In the genomic region with DNA sequence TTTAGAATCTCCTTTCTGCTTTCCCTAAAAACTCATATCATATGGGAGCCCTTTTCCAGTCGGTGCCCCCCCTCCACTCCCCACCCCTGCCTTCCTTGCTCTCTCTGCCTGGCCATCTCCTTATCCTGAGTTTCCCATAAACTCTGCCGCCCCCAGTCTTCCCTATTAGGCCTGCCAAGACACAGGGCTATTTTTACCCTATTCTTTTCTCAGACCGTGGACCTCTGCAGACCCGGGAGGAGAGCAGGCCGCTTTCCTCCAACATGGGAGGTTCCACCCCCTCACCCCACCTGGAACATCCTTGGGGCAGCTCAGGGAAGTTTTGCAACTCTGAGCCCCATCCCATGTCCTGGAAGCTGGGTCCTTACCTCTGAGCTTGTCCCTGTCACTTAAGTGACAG, we compare ENCODE assay signal across 13 mouse cellular contexts. TPM values are rescaled to one million over a fixed set of nuclear protein-coding genes. Genes with fewer than 3 reads are reported as not detected.
DNase-seq lines count a peak whose midpoint lies in the region; ATAC-seq lines count a peak whose summit lies in the region.
"Had no signal": no experiment of that assay in that cellular context is flagged by ENCODE, and none has a peak within 500 bp of the region (broad histone marks: within the 10 kb centered on the region; RNA-seq: fewer than 3 reads in every experiment).

No protein-coding gene starts in this region.

- no peaks in the 10 kb centered on the region for H3K36me3 ChIP-seq in embryonic facial prominence, embryonic 13.5 days
- H3K36me3 ChIP-seq in embryonic facial prominence, embryonic 10.5 days (replicated peaks): no peaks in the 10 kb centered on the region
- peaks cover 3% of the 10 kb centered on the region for H3K36me3 ChIP-seq in lung, embryonic 16.5 days (ENCODE audit: control insufficient read depth, insufficient read depth, low read length)
- H3K36me3 ChIP-seq in stomach, embryonic 16.5 days (ENCODE audit: control insufficient read depth, insufficient read depth, low read length): no peaks in the 10 kb centered on the region
- H3K36me3 ChIP-seq in hindbrain, embryonic 13.5 days: no peaks in the 10 kb centered on the region

- H3K9ac ChIP-seq in embryonic facial prominence, embryonic 13.5 days: no peak overlapping the region
- H3K9ac ChIP-seq in lung, embryonic 16.5 days (ENCODE audit: low read length): peak overlapping the region; percentile 84
- peak overlapping the region; percentile 90; the same call in 1 of the 2 replicates for H3K9ac ChIP-seq in stomach, embryonic 16.5 days (ENCODE audit: low read length)
- no peak overlapping the region for H3K9ac ChIP-seq in hindbrain, embryonic 13.5 days

- no peaks in the 10 kb centered on the region for H3K9me3 ChIP-seq in embryonic facial prominence, embryonic 13.5 days
- H3K9me3 ChIP-seq in embryonic facial prominence, embryonic 10.5 days: no peaks in the 10 kb centered on the region
- H3K9me3 ChIP-seq in lung, embryonic 16.5 days (ENCODE audit: control insufficient read depth, low read length): no peaks in the 10 kb centered on the region
- H3K9me3 ChIP-seq in stomach, embryonic 16.5 days (replicated peaks; ENCODE audit: control insufficient read depth, low read length): no peaks in the 10 kb centered on the region
- no peaks in the 10 kb centered on the region for H3K9me3 ChIP-seq in hindbrain, embryonic 13.5 days

- peak overlapping the region; percentile 88; the same call in 1 of the 2 replicates for H3K4me2 ChIP-seq in embryonic facial prominence, embryonic 13.5 days
- H3K4me2 ChIP-seq in lung, embryonic 16.5 days (ENCODE audit: low read depth, low read length): peak overlapping the region; percentile 76
- H3K4me2 ChIP-seq in stomach, embryonic 16.5 days (ENCODE audit: low read depth, low read length): peak overlapping the region; percentile 73
- no peak overlapping the region; the same call in 1 of the 2 replicates for H3K4me2 ChIP-seq in hindbrain, embryonic 13.5 days

- H3K27ac ChIP-seq in embryonic facial prominence, embryonic 13.5 days: no peak overlapping the region
- H3K27ac ChIP-seq in embryonic facial prominence, embryonic 10.5 days (replicated peaks): no peak overlapping the region
- peak overlapping the region; percentile 92; the same call in 1 of the 2 replicates for H3K27ac ChIP-seq in lung, embryonic 16.5 days (ENCODE audit: low read length)
- H3K27ac ChIP-seq in stomach, embryonic 16.5 days (ENCODE audit: low read length): peak overlapping the region; percentile 97; the same call in 1 of the 2 replicates
- H3K27ac ChIP-seq in hindbrain, embryonic 13.5 days: no peak overlapping the region
- H3K27ac ChIP-seq: layer of hippocampus, adult 2 months had no signal

- no peak for ATAC-seq in embryonic facial prominence, embryonic 13.5 days (ENCODE audit: insufficient number of reproducible peaks, insufficient read depth, low FRiP score, low TSS enrichment, low read depth)
- no peak for ATAC-seq in lung, embryonic 16.5 days (ENCODE audit: low read depth)
- ATAC-seq in stomach, embryonic 16.5 days (ENCODE audit: insufficient read depth, low FRiP score): no peak
- no peak for ATAC-seq in hindbrain, embryonic 13.5 days (ENCODE audit: low FRiP score)
- ATAC-seq: activated CD4-positive, CD25-positive, alpha-beta regulatory T cell, adult 4 months; hindbrain, embryonic 16.5 days had no signal

- DNase-seq in embryonic facial prominence, embryonic 10.5 days (ENCODE audit: low spot score): no peak
- DNase-seq in lung, adult 18-20 months: no peak
- DNase-seq in heart, postnatal 10 days: peak; percentile 56 to 58
- no peak for DNase-seq in testis, postnatal 10 days (ENCODE audit: low spot score)
- DNase-seq: cerebellum, postnatal 14 days; left cerebral cortex, postnatal 4 days had no signal

- peak overlapping the region; percentile 76; the same call in 1 of the 2 replicates for H3K4me3 ChIP-seq in embryonic facial prominence, embryonic 13.5 days
- no peak overlapping the region for H3K4me3 ChIP-seq in embryonic facial prominence, embryonic 10.5 days
- peak overlapping the region; percentile 70 for H3K4me3 ChIP-seq in lung, embryonic 16.5 days (ENCODE audit: low read length)
- H3K4me3 ChIP-seq in stomach, embryonic 16.5 days (replicated peaks; ENCODE audit: low read length): peak overlapping the region; percentile 91
- no peak overlapping the region for H3K4me3 ChIP-seq in hindbrain, embryonic 13.5 days
- H3K4me3 ChIP-seq: layer of hippocampus, adult 2 months had no signal

- H3K4me1 ChIP-seq in embryonic facial prominence, embryonic 13.5 days: peaks cover 72% of the 10 kb centered on the region
- peaks cover 19% of the 10 kb centered on the region for H3K4me1 ChIP-seq in embryonic facial prominence, embryonic 10.5 days
- peaks cover 51% of the 10 kb centered on the region for H3K4me1 ChIP-seq in lung, embryonic 16.5 days (replicated peaks; ENCODE audit: control insufficient read depth, insufficient read depth, low read length)
- peaks cover 70% of the 10 kb centered on the region for H3K4me1 ChIP-seq in stomach, embryonic 16.5 days (ENCODE audit: control insufficient read depth, insufficient read depth, low read length)
- peaks cover 18% of the 10 kb centered on the region for H3K4me1 ChIP-seq in hindbrain, embryonic 13.5 days (replicated peaks)

- 55% methylated on average over 5 of the region's 5 CpGs for WGBS in embryonic facial prominence, embryonic 13.5 days
- 72% methylated on average over 5 of the region's 5 CpGs for WGBS in embryonic facial prominence, embryonic 10.5 days
- WGBS in lung, embryonic 16.5 days: 47% methylated on average over 5 of the region's 5 CpGs
- WGBS in stomach, embryonic 16.5 days: 60% methylated on average over 5 of the region's 5 CpGs
- WGBS in hindbrain, embryonic 13.5 days: 68% methylated on average over 5 of the region's 5 CpGs

- intact Hi-C loops in heart, postnatal 10 days (cut with DNase I): no loop called here

- peaks cover 63% of the 10 kb centered on the region for H3K27me3 ChIP-seq in embryonic facial prominence, embryonic 13.5 days
- peaks cover 100% of the 10 kb centered on the region for H3K27me3 ChIP-seq in embryonic facial prominence, embryonic 10.5 days (replicated peaks; ENCODE audit: low read depth, poor library complexity, severe bottlenecking)
- H3K27me3 ChIP-seq in lung, embryonic 16.5 days (ENCODE audit: control insufficient read depth, insufficient read depth, low read depth, low read length): no peaks in the 10 kb centered on the region
- 0 out of 2 replicates have a peak, but pooled peaks cover 4% of the 10 kb centered on the region for H3K27me3 ChIP-seq in stomach, embryonic 16.5 days (ENCODE audit: control insufficient read depth, insufficient read depth, low read length)
- peaks cover 88% of the 10 kb centered on the region for H3K27me3 ChIP-seq in hindbrain, embryonic 13.5 days

RNA-seq across cellular contexts. Expression of a gene that starts 3.3 kb away (rescaled TPM):
- polyA plus RNA-seq in embryonic facial prominence, embryonic 13.5 days (2015; fragmentation: Nextera tagmentation; extraction: Ambion mirVana): 152 and 169 TPM in 2 replicates
- 20.6 and 23.5 TPM in 2 replicates for polyA plus RNA-seq in embryonic facial prominence, embryonic 10.5 days (2016; fragmentation: Nextera tagmentation; extraction: Ambion mirVana)
- polyA plus RNA-seq in lung, embryonic 16.5 days (2015; fragmentation: Nextera tagmentation; extraction: Ambion mirVana): 461 and 464 TPM in 2 replicates
- total RNA-seq in heart, postnatal 10 days (2021): 100 to 1,000 TPM; 462 to 471 TPM
- polyA plus RNA-seq in stomach, embryonic 16.5 days (2015; fragmentation: Nextera tagmentation; extraction: Ambion mirVana): 381 and 403 TPM in 2 replicates
- polyA plus RNA-seq in hindbrain, embryonic 13.5 days (2015; fragmentation: Nextera tagmentation; extraction: Ambion mirVana): 42.0 and 43.9 TPM in 2 replicates

RNA-seq across cellular contexts. Expression of a gene that starts 28.0 kb away (rescaled TPM):
- polyA plus RNA-seq in embryonic facial prominence, embryonic 13.5 days (2015; fragmentation: Nextera tagmentation; extraction: Ambion mirVana): 40.7 and 48.3 TPM in 2 replicates
- polyA plus RNA-seq in embryonic facial prominence, embryonic 10.5 days (2016; fragmentation: Nextera tagmentation; extraction: Ambion mirVana): 22.5 and 22.8 TPM in 2 replicates
- 58.5 and 63.7 TPM in 2 replicates for polyA plus RNA-seq in lung, embryonic 16.5 days (2015; fragmentation: Nextera tagmentation; extraction: Ambion mirVana)
- total RNA-seq in heart, postnatal 10 days (2021): 100 to 1,000 TPM; 110 to 117 TPM
- polyA plus RNA-seq in stomach, embryonic 16.5 days (2015; fragmentation: Nextera tagmentation; extraction: Ambion mirVana): 47.2 and 56.1 TPM in 2 replicates
- 51.5 and 53.3 TPM in 2 replicates for polyA plus RNA-seq in hindbrain, embryonic 13.5 days (2015; fragmentation: Nextera tagmentation; extraction: Ambion mirVana)

RNA-seq across cellular contexts. Expression of a gene that starts 41.9 kb away (rescaled TPM):
- polyA plus RNA-seq in embryonic facial prominence, embryonic 13.5 days (2015; fragmentation: Nextera tagmentation; extraction: Ambion mirVana): 33.2 and 38.8 TPM in 2 replicates
- 30.1 and 30.5 TPM in 2 replicates for polyA plus RNA-seq in embryonic facial prominence, embryonic 10.5 days (2016; fragmentation: Nextera tagmentation; extraction: Ambion mirVana)
- polyA plus RNA-seq in lung, embryonic 16.5 days (2015; fragmentation: Nextera tagmentation; extraction: Ambion mirVana): 36.7 and 36.9 TPM in 2 replicates
- total RNA-seq in heart, postnatal 10 days (2021): 10 to 100 TPM; 89.6 to 93.8 TPM
- 47.8 and 50.5 TPM in 2 replicates for polyA plus RNA-seq in stomach, embryonic 16.5 days (2015; fragmentation: Nextera tagmentation; extraction: Ambion mirVana)
- polyA plus RNA-seq in hindbrain, embryonic 13.5 days (2015; fragmentation: Nextera tagmentation; extraction: Ambion mirVana): 108 and 110 TPM in 2 replicates

Comparison
In these comparisons a context has a peak if more than half of its experiments do, and no peak if none do; other contexts are left out.
1. H3K4me3 ChIP-seq: peak in embryonic facial prominence, embryonic 13.5 days (single experiment), lung, embryonic 16.5 days (single experiment) and stomach, embryonic 16.5 days (single experiment); none in embryonic facial prominence, embryonic 10.5 days (single experiment) and hindbrain, embryonic 13.5 days (single experiment).
2. H3K27ac ChIP-seq: peak in lung, embryonic 16.5 days (single experiment) and stomach, embryonic 16.5 days (single experiment); none in embryonic facial prominence, embryonic 13.5 days (single experiment), embryonic facial prominence, embryonic 10.5 days (single experiment) and hindbrain, embryonic 13.5 days (single experiment).
3. H3K9ac ChIP-seq: peak in lung, embryonic 16.5 days (single experiment) and stomach, embryonic 16.5 days (single experiment); none in embryonic facial prominence, embryonic 13.5 days (single experiment) and hindbrain, embryonic 13.5 days (single experiment).
4. DNase-seq: peak in heart, postnatal 10 days (2 of 2); none in embryonic facial prominence, embryonic 10.5 days (single experiment), lung, adult 18-20 months (0 of 2) and testis, postnatal 10 days (single experiment).